Mouse (Mus musculus) C2C12 (cell line): ENCODE data around the gene Pigb. TPM values are rescaled to one million over a fixed set of nuclear protein-coding genes. Genes with fewer than 3 reads are reported as not detected.

Experiments
- H3K27me3 ChIP-seq: one replicate; pipeline ENCODE4 v1.6.1; 2011; ENCODE audit not compliant: control insufficient read depth, insufficient read depth, insufficient read length
- H3K36me3 ChIP-seq: one replicate; pipeline ENCODE4 v1.6.1; 2011; ENCODE audit not compliant: control insufficient read depth, insufficient read depth
- H3K4me3 ChIP-seq: one replicate; pipeline ENCODE4 v1.5.1; 2011; ENCODE audit warnings: mild to moderate bottlenecking, control low read depth; ENCODE audit not compliant: poor library complexity, insufficient read depth, severe bottlenecking
- H3K79me2 ChIP-seq: one replicate; pipeline ENCODE4 v1.6.1; 2011; ENCODE audit not compliant: control insufficient read depth, insufficient read depth
- H3K79me3 ChIP-seq: one replicate; pipeline ENCODE4 v1.6.1; 2011; ENCODE audit warnings: low read depth, control low read depth
- H3ac ChIP-seq: one replicate; pipeline ENCODE3; 2011; ENCODE audit warnings: low read depth; ENCODE audit not compliant: control insufficient read depth, insufficient read length
- CEBPB ChIP-seq: IDR thresholded peaks from one replicate; pipeline ENCODE4 v1.6.1; 2011; ENCODE audit warnings: low read depth, mild to moderate bottlenecking, control low read depth, moderate library complexity
- CTCF ChIP-seq: IDR thresholded peaks from one replicate; pipeline ENCODE4 v1.5.1; 2011; ENCODE audit not compliant: control insufficient read depth, insufficient read depth, insufficient read length
- FOSL1 ChIP-seq: IDR thresholded peaks from one replicate; pipeline ENCODE4 v1.8.0; 2011; ENCODE audit warnings: mild to moderate bottlenecking, low read length; ENCODE audit not compliant: poor library complexity, insufficient read depth, severe bottlenecking
- MAX ChIP-seq: IDR thresholded peaks from one replicate; pipeline ENCODE4 v1.6.1; 2011; ENCODE audit warnings: mild to moderate bottlenecking, control low read depth
- MYOD1 ChIP-seq: IDR thresholded peaks from one replicate; pipeline ENCODE4 v1.6.1; 2011; ENCODE audit warnings: low read depth; ENCODE audit not compliant: control insufficient read depth, insufficient read length
- MYOG ChIP-seq: IDR thresholded peaks from one replicate; pipeline ENCODE4 v1.6.1; 2011; ENCODE audit not compliant: control insufficient read depth, insufficient read length; ENCODE audit errors: extremely low read depth
- USF1 ChIP-seq: IDR thresholded peaks from one replicate; pipeline ENCODE4 v1.6.1; 2011; ENCODE audit warnings: low read depth, mild to moderate bottlenecking, control low read depth, moderate library complexity
- polyA plus RNA-seq: library from polyadenylated mRNA; unstranded; fragments of >200 nt; fragmentation: generic; extraction: Trizol; gene quantifications from one replicate; pipeline ENCODE4 v1.2.1, GENCODE M21; 2012; ENCODE audit warnings: missing spikeins

Gene Pigb
- polyA plus RNA-seq, 1 experiment = 5.9 TPM

GRCm38 (mm10) chr9:73045204-73045603 is 5.0 kb upstream of the Pigb start:
- H3K36me3 ChIP-seq = no peaks in the 10 kb centered on the region
- H3K79me3 ChIP-seq = peaks cover 3% of the 10 kb centered on the region
- peaks cover 8% of the 10 kb centered on the region for H3K79me2 ChIP-seq
- no peak overlapping the region for H3K4me3 ChIP-seq
- no peak overlapping the region for H3ac ChIP-seq
- peaks cover 6% of the 10 kb centered on the region for H3K27me3 ChIP-seq
- TF ChIP-seq FOSL1 = no peak
- TF ChIP-seq MAX = no peak
- no peak for TF ChIP-seq USF1
- TF ChIP-seq CEBPB = no peak
- TF ChIP-seq MYOD1 = no peak
- no peak for TF ChIP-seq CTCF
- TF ChIP-seq MYOG = no peak

GRCm38 (mm10) chr9:73044146-73045079 is 4.2 kb upstream of the Pigb start, which contains the start of gene Rab27a:
Gene Rab27a, plus strand, starts transcription at chr9:73044854.
- TF ChIP-seq MYOD1 (no peak), CTCF (peak; percentile 68), USF1 (no peak), FOSL1 (no peak), CEBPB (no peak), MYOG (no peak), MAX (no peak)
- Histone ChIP-seq H3K27me3 (peaks cover 6% of the 10 kb centered on the region), H3K36me3 (no peaks in the 10 kb centered on the region), H3K79me3 (peaks cover 6% of the 10 kb centered on the region), H3K4me3 (no peak within 1 kb of the TSS), H3K79me2 (peaks cover 14% of the 10 kb centered on the region), H3ac (peak within 1 kb of the TSS; percentile 52)

- H3K27me3 ChIP-seq = no peaks in the 10 kb centered on the region
- no peak for TF ChIP-seq FOSL1
- no peak for TF ChIP-seq CTCF
- TF ChIP-seq USF1 = no peak
- TF ChIP-seq MAX = peak; percentile 49
- no peak for TF ChIP-seq MYOD1
- TF ChIP-seq CEBPB = no peak
- TF ChIP-seq MYOG = no peak
- H3K79me2 ChIP-seq = peaks cover 14% of the 10 kb centered on the region
- H3K36me3 ChIP-seq = no peaks in the 10 kb centered on the region
- H3K4me3 ChIP-seq = peak overlapping the region; percentile 72
- H3K79me3 ChIP-seq = peaks cover 6% of the 10 kb centered on the region
- peak overlapping the region; percentile 94 for H3ac ChIP-seq
Observed at GRCm38 (mm10) chr9:73039222-73039945, 794 bp downstream of the Pigb start.

- Histone ChIP-seq H3K79me3 (no peaks in the 10 kb centered on the region), H3K36me3 (peaks cover 5% of the 10 kb centered on the region), H3K4me3 (no peak overlapping the region), H3ac (no peak overlapping the region), H3K79me2 (no peaks in the 10 kb centered on the region), H3K27me3 (no peaks in the 10 kb centered on the region)
- TF ChIP-seq CEBPB (no peak), MYOD1 (no peak), USF1 (no peak), MYOG (no peak), MAX (no peak), CTCF (no peak), FOSL1 (no peak)
Observed at GRCm38 (mm10) chr9:73033406-73033805, 6.8 kb downstream of the Pigb start.

- TF ChIP-seq MYOG = no peak
- H3K27me3 ChIP-seq = no peaks in the 10 kb centered on the region
- no peak overlapping the region for H3K4me3 ChIP-seq
- H3K79me3 ChIP-seq = no peaks in the 10 kb centered on the region
- no peak overlapping the region for H3ac ChIP-seq
- no peaks in the 10 kb centered on the region for H3K79me2 ChIP-seq
- H3K36me3 ChIP-seq = peaks cover 5% of the 10 kb centered on the region
Observed at GRCm38 (mm10) chr9:73031421-73031820, 8.8 kb downstream of the Pigb start.

- H3K36me3 ChIP-seq = peaks cover 5% of the 10 kb centered on the region
- no peaks in the 10 kb centered on the region for H3K79me3 ChIP-seq
- H3K79me2 ChIP-seq = no peaks in the 10 kb centered on the region
- no peak for TF ChIP-seq CEBPB
- no peak for TF ChIP-seq MAX
- TF ChIP-seq FOSL1 = no peak
- no peak for TF ChIP-seq MYOD1
- no peak for TF ChIP-seq USF1
- TF ChIP-seq MYOG = no peak
- no peak for TF ChIP-seq CTCF
- H3K27me3 ChIP-seq = no peaks in the 10 kb centered on the region
- no peak overlapping the region for H3K4me3 ChIP-seq
- H3ac ChIP-seq = no peak overlapping the region
Observed at GRCm38 (mm10) chr9:73030443-73030842, 9.7 kb downstream of the Pigb start.
